Mouse (Mus musculus): ENCODE results near the gene Clpb. TPM values are rescaled to one million over a fixed set of nuclear protein-coding genes. Genes with fewer than 3 reads are reported as not detected.

The Clpb gene
- polyA plus RNA-seq, 1 experiment from 2014 or later, result 46.8 TPM

GRCm38 (mm10) chr7:101822836-101823757 lies 159.7 kb downstream of the Clpb start:
- no peak overlapping the region for H3K27ac ChIP-seq (replicated peaks in 1 of 2; ENCODE audit: control insufficient read depth in 1 of 2, insufficient read depth in 1 of 2, low read depth in 2 of 2, low read length in 2 of 2)
- H3K4me2 ChIP-seq (ENCODE audit: low read length), result no peak overlapping the region
- ATAC-seq (ENCODE audit: insufficient number of reproducible peaks, insufficient read depth, low FRiP score, low read depth), result no peak
- WGBS, result 46% methylated on average over 32 of the region's 32 CpGs
- H3K4me3 ChIP-seq (ENCODE audit: control insufficient read depth in 1 of 2, insufficient read depth in 1 of 2, low read depth in 1 of 2, low read length in 2 of 2), result no peak overlapping the region
- H3K4me1 ChIP-seq (ENCODE audit: control insufficient read depth in 2 of 2, insufficient read depth in 2 of 2, low read length in 2 of 2), result peaks cover 7 to 27% of the 10 kb centered on the region in 2 experiments
- H3K36me3 ChIP-seq (ENCODE audit: control insufficient read depth, insufficient read depth, low read length), result peaks cover 51% of the 10 kb centered on the region
- peaks cover 34% of the 10 kb centered on the region for H3K27me3 ChIP-seq (ENCODE audit: control insufficient read depth, insufficient read depth, low read length)
- H3K9ac ChIP-seq (ENCODE audit: low read length), result no peak overlapping the region
- H3K9me3 ChIP-seq (ENCODE audit: control insufficient read depth, low read length), result no peaks in the 10 kb centered on the region

GRCm38 (mm10) chr7:101823758-101824630 lies 160.6 kb downstream of the Clpb start:
- no peak overlapping the region for H3K9ac ChIP-seq (ENCODE audit: low read length)
- H3K4me3 ChIP-seq (ENCODE audit: control insufficient read depth in 1 of 2, insufficient read depth in 1 of 2, low read depth in 1 of 2, low read length in 2 of 2), result no peak overlapping the region
- no peak overlapping the region for H3K27ac ChIP-seq (replicated peaks in 1 of 2; ENCODE audit: control insufficient read depth in 1 of 2, insufficient read depth in 1 of 2, low read depth in 2 of 2, low read length in 2 of 2)
- H3K36me3 ChIP-seq (ENCODE audit: control insufficient read depth, insufficient read depth, low read length), result peaks cover 60% of the 10 kb centered on the region
- H3K27me3 ChIP-seq (ENCODE audit: control insufficient read depth, insufficient read depth, low read length), result peaks cover 25% of the 10 kb centered on the region
- ATAC-seq (ENCODE audit: insufficient number of reproducible peaks, insufficient read depth, low FRiP score, low read depth), result no peak
- WGBS, result 79% methylated on average over 18 of the region's 18 CpGs
- H3K4me2 ChIP-seq (ENCODE audit: low read length), result no peak overlapping the region
- no peaks in the 10 kb centered on the region for H3K9me3 ChIP-seq (ENCODE audit: control insufficient read depth, low read length)
- peaks cover 7 to 21% of the 10 kb centered on the region in 2 experiments for H3K4me1 ChIP-seq (ENCODE audit: control insufficient read depth in 2 of 2, insufficient read depth in 2 of 2, low read length in 2 of 2)

DNA sequence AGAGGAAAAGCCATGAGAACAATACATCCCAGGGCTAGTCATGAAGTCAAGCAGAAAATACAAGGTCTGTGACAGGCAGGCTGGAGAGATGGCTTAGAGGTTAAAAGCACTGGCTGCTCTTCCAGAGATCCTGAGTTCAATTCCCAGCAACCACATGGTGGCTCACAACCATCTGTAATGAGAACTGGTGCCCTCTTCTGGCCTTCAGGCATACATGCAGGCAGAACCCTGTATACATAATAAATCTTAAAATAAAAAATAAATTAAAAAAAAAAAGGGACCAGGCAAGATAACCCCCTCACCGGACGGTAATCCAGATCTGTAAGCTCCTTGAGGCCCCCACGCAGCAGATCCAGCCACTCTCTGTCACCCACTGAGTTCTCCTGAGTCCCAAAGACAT lies 166.9 kb downstream of the Clpb start:
- Histone ChIP-seq H3K4me2 (ENCODE audit: low read length) (no peak overlapping the region), H3K4me1 (ENCODE audit: control insufficient read depth in 2 of 2, insufficient read depth in 2 of 2, low read length in 2 of 2) (peaks cover 12 to 20% of the 10 kb centered on the region in 2 experiments), H3K9ac (ENCODE audit: low read length) (no peak overlapping the region), H3K27me3 (ENCODE audit: control insufficient read depth, insufficient read depth, low read length) (no peaks in the 10 kb centered on the region), H3K27ac (replicated peaks in 1 of 2; ENCODE audit: control insufficient read depth in 1 of 2, insufficient read depth in 1 of 2, low read depth in 2 of 2, low read length in 2 of 2) (no peak overlapping the region), H3K9me3 (ENCODE audit: control insufficient read depth, low read length) (no peaks in the 10 kb centered on the region), H3K36me3 (ENCODE audit: control insufficient read depth, insufficient read depth, low read length) (peaks cover 86% of the 10 kb centered on the region), H3K4me3 (ENCODE audit: control insufficient read depth in 1 of 2, insufficient read depth in 1 of 2, low read depth in 1 of 2, low read length in 2 of 2) (no peak overlapping the region)
- ATAC-seq (ENCODE audit: insufficient number of reproducible peaks, insufficient read depth, low FRiP score, low read depth), result no peak
- 94% methylated on average over 3 of the region's 3 CpGs for WGBS

DNA sequence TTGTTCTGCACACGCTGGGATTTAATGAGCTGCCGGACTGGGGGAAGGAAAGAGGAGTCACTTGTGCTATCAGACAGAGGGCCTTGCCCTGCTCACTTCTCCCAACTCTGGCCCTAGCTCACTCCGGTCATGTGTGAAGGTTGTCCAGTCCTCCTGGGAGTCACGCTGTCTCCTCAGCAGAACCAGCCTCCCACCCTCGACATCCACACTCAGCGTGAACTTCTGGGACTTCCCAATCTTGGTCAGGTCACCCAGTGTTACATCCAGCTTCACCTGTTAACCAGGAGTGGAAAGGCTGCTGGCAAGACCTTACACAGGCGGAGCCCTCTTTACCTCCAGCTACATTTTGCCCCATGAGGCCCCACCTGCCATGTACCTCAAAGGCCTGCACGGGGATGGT lies 168.0 kb downstream of the Clpb start:
- Histone ChIP-seq H3K9ac (ENCODE audit: low read length) (no peak overlapping the region), H3K36me3 (ENCODE audit: control insufficient read depth, insufficient read depth, low read length) (peaks cover 76% of the 10 kb centered on the region), H3K4me1 (ENCODE audit: control insufficient read depth in 2 of 2, insufficient read depth in 2 of 2, low read length in 2 of 2) (peaks cover 16 to 27% of the 10 kb centered on the region in 2 experiments), H3K4me2 (ENCODE audit: low read length) (no peak overlapping the region), H3K27ac (replicated peaks in 1 of 2; ENCODE audit: control insufficient read depth in 1 of 2, insufficient read depth in 1 of 2, low read depth in 2 of 2, low read length in 2 of 2) (no peak overlapping the region), H3K27me3 (ENCODE audit: control insufficient read depth, insufficient read depth, low read length) (no peaks in the 10 kb centered on the region), H3K9me3 (ENCODE audit: control insufficient read depth, low read length) (no peaks in the 10 kb centered on the region), H3K4me3 (ENCODE audit: control insufficient read depth in 1 of 2, insufficient read depth in 1 of 2, low read depth in 1 of 2, low read length in 2 of 2) (no peak overlapping the region)
- WGBS, result 94% methylated on average over 8 of the region's 8 CpGs
- no peak for ATAC-seq (ENCODE audit: insufficient number of reproducible peaks, insufficient read depth, low FRiP score, low read depth)

DNA sequence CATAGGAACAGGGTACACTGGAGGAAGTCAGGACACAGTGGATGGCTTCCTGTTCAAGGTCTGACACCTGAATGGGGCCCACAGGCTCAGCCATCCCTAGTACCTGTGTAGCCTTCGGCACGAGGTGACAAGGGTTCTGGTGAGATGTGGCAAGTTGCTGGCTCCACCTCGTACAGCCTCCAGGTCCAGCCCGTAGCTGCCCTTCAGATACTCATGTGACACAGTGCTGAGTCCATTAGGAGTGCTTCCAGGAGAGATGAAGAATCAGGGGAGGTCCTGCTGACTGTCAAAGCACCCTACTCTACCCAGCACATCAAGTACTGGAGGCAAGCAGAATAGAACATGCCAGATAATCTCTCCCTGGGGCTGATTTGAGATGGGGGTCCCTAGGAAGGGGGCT lies 168.9 kb downstream of the Clpb start:
- Histone ChIP-seq H3K4me1 (ENCODE audit: control insufficient read depth in 2 of 2, insufficient read depth in 2 of 2, low read length in 2 of 2) (peaks cover 16 to 27% of the 10 kb centered on the region in 2 experiments), H3K9me3 (ENCODE audit: control insufficient read depth, low read length) (no peaks in the 10 kb centered on the region), H3K27ac (replicated peaks in 1 of 2; ENCODE audit: control insufficient read depth in 1 of 2, insufficient read depth in 1 of 2, low read depth in 2 of 2, low read length in 2 of 2) (no peak overlapping the region), H3K4me2 (ENCODE audit: low read length) (no peak overlapping the region), H3K36me3 (ENCODE audit: control insufficient read depth, insufficient read depth, low read length) (peaks cover 66% of the 10 kb centered on the region), H3K27me3 (ENCODE audit: control insufficient read depth, insufficient read depth, low read length) (no peaks in the 10 kb centered on the region), H3K4me3 (ENCODE audit: control insufficient read depth in 1 of 2, insufficient read depth in 1 of 2, low read depth in 1 of 2, low read length in 2 of 2) (no peak overlapping the region), H3K9ac (ENCODE audit: low read length) (no peak overlapping the region)
- no peak for ATAC-seq (ENCODE audit: insufficient number of reproducible peaks, insufficient read depth, low FRiP score, low read depth)
- WGBS, result 90% methylated on average over 4 of the region's 4 CpGs

- no peaks in the 10 kb centered on the region for H3K27me3 ChIP-seq (ENCODE audit: control insufficient read depth, insufficient read depth, low read length)
- ATAC-seq (ENCODE audit: insufficient number of reproducible peaks, insufficient read depth, low FRiP score, low read depth), result no peak
- WGBS, result 73% methylated on average over 5 of the region's 5 CpGs
- H3K4me2 ChIP-seq (ENCODE audit: low read length), result no peak overlapping the region
- H3K27ac ChIP-seq (replicated peaks in 1 of 2; ENCODE audit: control insufficient read depth in 1 of 2, insufficient read depth in 1 of 2, low read depth in 2 of 2, low read length in 2 of 2), result no peak overlapping the region
- no peak overlapping the region for H3K4me3 ChIP-seq (ENCODE audit: control insufficient read depth in 1 of 2, insufficient read depth in 1 of 2, low read depth in 1 of 2, low read length in 2 of 2)
- H3K9ac ChIP-seq (ENCODE audit: low read length), result no peak overlapping the region
- H3K9me3 ChIP-seq (ENCODE audit: control insufficient read depth, low read length), result no peaks in the 10 kb centered on the region
- H3K4me1 ChIP-seq (ENCODE audit: control insufficient read depth in 2 of 2, insufficient read depth in 2 of 2, low read length in 2 of 2), result peaks cover 16 to 27% of the 10 kb centered on the region in 2 experiments
- peaks cover 56% of the 10 kb centered on the region for H3K36me3 ChIP-seq (ENCODE audit: control insufficient read depth, insufficient read depth, low read length)
These were observed 169.9 kb downstream of the Clpb start for GRCm38 (mm10) chr7:101833352-101833751.

DNA sequence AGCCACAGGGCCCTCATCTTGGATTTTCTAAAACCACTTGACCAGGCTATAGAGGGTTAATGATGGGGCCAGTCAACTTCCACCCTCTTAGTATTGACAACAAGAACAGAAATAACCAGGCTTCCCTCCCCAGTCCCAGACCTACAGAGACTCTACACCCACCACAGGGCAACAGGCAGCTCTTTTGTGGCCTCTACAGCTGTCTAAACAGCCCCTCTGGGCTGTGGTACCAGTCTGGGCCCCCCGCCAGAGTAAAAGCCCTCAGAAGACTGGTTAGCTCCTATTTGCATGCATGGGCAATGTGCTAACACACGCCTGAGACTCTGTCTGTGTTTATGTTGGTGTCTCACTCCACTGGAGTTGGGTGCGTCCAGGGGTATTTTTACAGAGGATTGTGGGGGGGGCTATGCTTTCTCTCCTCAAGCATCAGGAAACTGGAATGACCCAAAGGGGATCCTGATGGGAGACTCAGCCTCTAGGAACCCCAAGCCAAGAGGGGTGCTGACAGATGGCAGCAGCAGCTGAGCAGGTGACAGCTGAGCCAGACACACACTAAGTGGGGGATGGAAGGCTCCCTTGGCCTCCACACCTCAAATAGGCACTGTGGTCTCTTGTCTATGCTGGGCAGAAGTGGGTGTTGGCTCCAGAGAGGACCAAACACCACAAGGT lies 170.6 kb downstream of the Clpb start:
- Histone ChIP-seq H3K4me3 (ENCODE audit: control insufficient read depth in 1 of 2, insufficient read depth in 1 of 2, low read depth in 1 of 2, low read length in 2 of 2) (no peak overlapping the region), H3K27ac (replicated peaks in 1 of 2; ENCODE audit: control insufficient read depth in 1 of 2, insufficient read depth in 1 of 2, low read depth in 2 of 2, low read length in 2 of 2) (peak overlapping the region in 1 of 2 experiments; percentile 49; a peak in 2 of 4 replicates), H3K9me3 (ENCODE audit: control insufficient read depth, low read length) (no peaks in the 10 kb centered on the region), H3K4me2 (ENCODE audit: low read length) (peak overlapping the region; percentile 89), H3K9ac (ENCODE audit: low read length) (peak overlapping the region; percentile 42; the same call in 1 of the 2 replicates), H3K4me1 (ENCODE audit: control insufficient read depth in 2 of 2, insufficient read depth in 2 of 2, low read length in 2 of 2) (peaks cover 18 to 27% of the 10 kb centered on the region in 2 experiments), H3K27me3 (ENCODE audit: control insufficient read depth, insufficient read depth, low read length) (no peaks in the 10 kb centered on the region), H3K36me3 (ENCODE audit: control insufficient read depth, insufficient read depth, low read length) (peaks cover 49% of the 10 kb centered on the region)
- ATAC-seq (ENCODE audit: insufficient number of reproducible peaks, insufficient read depth, low FRiP score, low read depth), result no peak
- WGBS, result 51% methylated on average over 3 of the region's 3 CpGs
